Mouse (Mus musculus) Patski (cell line): ENCODE data around the gene Rgs12. TPM values are rescaled to one million over a fixed set of nuclear protein-coding genes. Genes with fewer than 3 reads are reported as not detected.
A peak's percentile ranks its signal among the peaks of the same experiment; 100 is the strongest.

ENCODE experiments used
- ATAC-seq: fragments of 100-300 bp; one replicate; pipeline ENCODE4 v1.8.0; 2021
- CTCF ChIA-PET: fragments of 350-600 bp; sonication (Branson Sonifier 250); formaldehyde crosslinking; loops from one replicate; lab custom pipeline; 2022; ENCODE audit warnings: inconsistent platforms; lab: Charles Lee
- POLR2A ChIA-PET: fragments of 350-600 bp; sonication (Branson Sonifier 250); formaldehyde crosslinking; loops from one replicate; lab custom pipeline; 2022; ENCODE audit warnings: antibody characterized with exemption, inconsistent platforms; lab: Charles Lee
- DNase-seq: peaks from one replicate; pipeline ENCODE4 v3.0.0-alpha.2; 2011; ENCODE audit warnings: low read depth, low spot score
- H3K27me3 ChIP-seq: fragments of 371-371 bp; one replicate; pipeline ENCODE4 v1.5.1; 2021
- CTCF ChIP-seq: fragments of 100-300 bp; IDR thresholded peaks from one replicate; pipeline ENCODE4 v1.5.1; 2021
- in situ Hi-C: fragments of 300-500 bp; cut with MboI; formaldehyde crosslinking; loops from 3 replicates; pipeline ENCODE4 v1.11.1; 2018; ENCODE audit warnings: low pct_unique_long_range_greater_than_20kb, mixed read lengths
- polyA plus RNA-seq: library from polyadenylated mRNA; unstranded; gene quantifications from one replicate; pipeline ENCODE4 v1.2.3, GENCODE M21; 2021

Gene Rgs12
- polyA plus RNA-seq, 1 experiment from 2014 or later = 19.4 TPM

DNA sequence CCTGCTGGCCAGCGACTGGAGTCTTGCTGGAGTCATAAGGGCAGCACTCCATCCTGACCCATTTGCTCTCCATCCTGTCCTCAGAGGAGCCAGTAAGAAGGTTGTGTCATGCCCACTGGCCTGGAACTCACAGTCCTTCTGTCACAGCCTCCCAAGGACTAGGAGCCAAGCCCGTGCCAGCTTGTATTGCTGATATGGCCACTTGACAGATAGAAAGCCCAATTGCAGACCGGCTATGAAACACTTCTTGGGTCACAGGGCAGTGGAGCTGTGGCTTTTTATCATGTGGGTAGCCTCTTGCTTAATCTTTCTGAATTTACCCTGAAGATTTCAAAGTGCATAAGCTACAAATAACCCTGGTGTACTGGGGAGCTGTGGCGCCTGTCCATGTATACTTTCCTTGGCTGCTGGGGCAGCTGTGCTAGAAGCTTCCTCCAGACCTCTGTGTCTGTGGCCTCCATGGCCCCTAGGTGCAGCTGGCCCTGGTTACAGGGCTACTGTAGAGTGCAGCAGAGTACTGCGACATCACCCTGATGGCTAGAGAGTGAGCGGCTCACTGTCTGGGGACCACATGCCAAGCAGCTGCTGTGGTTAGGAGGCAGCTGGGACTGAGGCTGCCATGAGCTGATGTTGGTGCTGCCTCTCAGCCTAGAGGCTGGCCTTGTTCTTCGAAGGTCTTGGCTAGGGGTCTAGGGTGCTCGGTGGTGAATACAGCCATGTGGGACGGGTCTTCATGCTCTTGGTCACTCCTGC lies 27.5 kb downstream of the Rgs12 start:
- DNase-seq (no peak), ATAC-seq (peak; percentile 37)
- in situ Hi-C loops = no loop called here
- H3K27me3 ChIP-seq = no peaks in the 10 kb centered on the region
- CTCF ChIA-PET = interaction anchor here (1.1 to 1.5 kb wide), 2 partner anchors 8 to 24 kb away, joined by 3 to 5 read pairs; no protein-coding TSS in a partner anchor
- no peak for TF ChIP-seq CTCF
- POLR2A ChIA-PET = no interaction called here

DNA sequence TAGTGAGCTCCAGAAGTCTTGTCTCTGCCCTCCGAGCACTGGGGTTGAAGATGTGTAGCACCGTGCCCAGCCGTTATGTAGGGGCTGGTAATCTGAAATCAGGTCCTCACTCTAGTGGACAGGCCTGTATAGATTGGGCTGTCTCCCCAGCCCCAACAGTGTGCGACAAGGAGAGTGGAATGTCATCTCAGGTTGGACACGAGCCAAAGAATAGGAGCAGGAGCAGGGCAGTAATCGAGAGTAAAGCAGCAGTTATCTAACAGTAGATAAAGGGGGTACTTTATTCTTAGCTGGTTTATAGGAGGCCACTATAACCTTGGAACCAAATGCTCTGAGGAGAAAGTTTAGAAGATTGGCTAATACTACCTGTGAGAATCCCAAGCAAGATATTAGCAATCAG lies 30.9 kb downstream of the Rgs12 start:
- TF ChIP-seq CTCF = no peak
- H3K27me3 ChIP-seq = no peaks in the 10 kb centered on the region
- no peak for ATAC-seq
- DNase-seq = no peak
- in situ Hi-C loops = no loop called here
- ChIA-PET POLR2A (no interaction called here), CTCF (no interaction called here)

DNA sequence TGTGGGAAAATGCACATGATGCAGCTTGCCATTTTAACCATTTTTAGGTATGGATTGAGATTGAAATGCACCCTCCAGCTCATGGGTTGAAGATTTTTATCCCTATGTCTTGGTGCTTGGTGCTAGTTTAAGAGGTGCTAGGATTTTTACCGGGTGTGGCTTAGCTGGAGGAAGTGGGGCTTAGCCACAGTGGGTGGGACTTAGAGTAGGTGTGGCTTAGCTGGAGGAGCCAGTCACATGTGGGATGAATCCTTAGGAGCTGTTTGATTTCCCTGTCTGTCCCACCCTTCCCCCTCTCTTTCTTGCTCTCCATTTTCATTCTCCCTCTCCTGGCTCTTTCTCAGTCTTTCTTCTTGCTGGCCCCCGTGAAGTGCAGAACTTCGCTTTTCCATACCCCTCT lies 32.5 kb downstream of the Rgs12 start:
- in situ Hi-C loops = no loop called here
- no peak for TF ChIP-seq CTCF
- CTCF ChIA-PET = interaction anchor here (1.2 to 6.5 kb wide), 2 partner anchors 9 to 10 kb away, joined by 8 to 32 read pairs; no protein-coding TSS in a partner anchor
- no peaks in the 10 kb centered on the region for H3K27me3 ChIP-seq
- DNase-seq (no peak), ATAC-seq (no peak)
- POLR2A ChIA-PET = interaction anchor here (0.5 kb wide), 1 partner anchor 8 kb away, joined by 4 read pairs; no protein-coding TSS in a partner anchor

- POLR2A ChIA-PET = no interaction called here
- CTCF ChIA-PET = interaction anchor here (0.8 to 6.5 kb wide), 13 partner anchors 8 to 119 kb away, joined by 3 to 32 read pairs (median 5); partner anchors contain the start of gene Hgfac
- no peak for ATAC-seq
- in situ Hi-C loops = loop anchor here (5.0 kb wide), 2 partner anchors 37 to 107 kb away; no protein-coding TSS in a partner anchor
- no peak for DNase-seq
- TF ChIP-seq CTCF = no peak
- no peaks in the 10 kb centered on the region for H3K27me3 ChIP-seq
Measured at GRCm38 (mm10) chr5:34984933-34985332, 35.7 kb downstream of the Rgs12 start.

GRCm38 (mm10) chr5:34985867-34986266 lies 36.6 kb downstream of the Rgs12 start:
- ChIA-PET POLR2A (interaction anchor here (1.0 to 1.5 kb wide), 3 partner anchors 55 to 70 kb away, joined by 3 to 4 read pairs (median 3); partner anchors contain the start of gene Hgfac), CTCF (interaction anchor here (0.9 to 6.5 kb wide), 17 partner anchors 9 to 118 kb away, joined by 3 to 32 read pairs (median 5); partner anchors contain the start of gene Hgfac)
- no peaks in the 10 kb centered on the region for H3K27me3 ChIP-seq
- ATAC-seq (no peak), DNase-seq (peak; percentile 22)
- no peak for TF ChIP-seq CTCF
- in situ Hi-C loops = loop anchor here (5.0 kb wide), 2 partner anchors 36 to 106 kb away; no protein-coding TSS in a partner anchor

GRCm38 (mm10) chr5:34987396-34987795 lies 38.2 kb downstream of the Rgs12 start:
- in situ Hi-C loops = loop anchor here (5.0 kb wide), 2 partner anchors 35 to 105 kb away; no protein-coding TSS in a partner anchor
- ATAC-seq (no peak), DNase-seq (no peak)
- ChIA-PET CTCF (interaction anchor here (0.9 to 6.5 kb wide), 4 partner anchors 13 to 55 kb away, joined by 3 to 32 read pairs (median 4); no protein-coding TSS in a partner anchor), POLR2A (interaction anchor here (1.5 kb wide), 1 partner anchor 54 kb away, joined by 3 read pairs; the partner anchor contains the start of gene Hgfac)
- no peak for TF ChIP-seq CTCF
- H3K27me3 ChIP-seq = no peaks in the 10 kb centered on the region

GRCm38 (mm10) chr5:34988690-34989089 lies 39.4 kb downstream of the Rgs12 start:
- ATAC-seq (no peak), DNase-seq (no peak)
- no peak for TF ChIP-seq CTCF
- CTCF ChIA-PET = interaction anchor here (1.0 to 1.4 kb wide), 2 partner anchors 17 to 53 kb away, joined by 3 read pairs; no protein-coding TSS in a partner anchor
- POLR2A ChIA-PET = no interaction called here
- in situ Hi-C loops = loop anchor here (5.0 kb wide), 2 partner anchors 34 to 104 kb away; no protein-coding TSS in a partner anchor
- no peaks in the 10 kb centered on the region for H3K27me3 ChIP-seq

- H3K27me3 ChIP-seq = no peaks in the 10 kb centered on the region
- POLR2A ChIA-PET = no interaction called here
- CTCF ChIA-PET = no interaction called here
- ATAC-seq (no peak), DNase-seq (peak; percentile 19)
- in situ Hi-C loops = loop anchor here (5.0 kb wide), 2 partner anchors 33 to 103 kb away; no protein-coding TSS in a partner anchor
- TF ChIP-seq CTCF = no peak
Measured at GRCm38 (mm10) chr5:34989321-34989772, 40.1 kb downstream of the Rgs12 start.

- ChIA-PET POLR2A (no interaction called here), CTCF (interaction anchor here (1.0 kb wide), 1 partner anchor 9 kb away, joined by 3 read pairs; no protein-coding TSS in a partner anchor)
- in situ Hi-C loops = no loop called here
- H3K27me3 ChIP-seq = no peaks in the 10 kb centered on the region
- no peak for TF ChIP-seq CTCF
- DNase-seq = no peak
- no peak for ATAC-seq
Measured at GRCm38 (mm10) chr5:34998754-34999153, 49.5 kb downstream of the Rgs12 start.

- no peak for DNase-seq
- CTCF ChIA-PET = interaction anchor here (1.0 to 1.6 kb wide), 2 partner anchors 8 to 13 kb away, joined by 3 to 4 read pairs; no protein-coding TSS in a partner anchor
- POLR2A ChIA-PET = no interaction called here
- ATAC-seq = no peak
- in situ Hi-C loops = no loop called here
- TF ChIP-seq CTCF = no peak
- H3K27me3 ChIP-seq = no peaks in the 10 kb centered on the region
Measured at GRCm38 (mm10) chr5:34999281-34999680, 50.0 kb downstream of the Rgs12 start.
